Mouse (Mus musculus): ENCODE results near the gene Rab33b. TPM values are rescaled to one million over a fixed set of nuclear protein-coding genes. Genes with fewer than 3 reads are reported as not detected.
A peak's percentile ranks its signal among the peaks of the same experiment; 100 is the strongest.
"Not testable (repeated sequence)": the region's sequence is repeated elsewhere in the genome, so short reads cannot be mapped to it uniquely, and the experiment has no call there.

Rab33b gene
- polyA plus RNA-seq (2014; fragmentation: Nextera tagmentation; extraction: Ambion mirVana) = 19.8 and 21.7 TPM in 2 replicates

DNA sequence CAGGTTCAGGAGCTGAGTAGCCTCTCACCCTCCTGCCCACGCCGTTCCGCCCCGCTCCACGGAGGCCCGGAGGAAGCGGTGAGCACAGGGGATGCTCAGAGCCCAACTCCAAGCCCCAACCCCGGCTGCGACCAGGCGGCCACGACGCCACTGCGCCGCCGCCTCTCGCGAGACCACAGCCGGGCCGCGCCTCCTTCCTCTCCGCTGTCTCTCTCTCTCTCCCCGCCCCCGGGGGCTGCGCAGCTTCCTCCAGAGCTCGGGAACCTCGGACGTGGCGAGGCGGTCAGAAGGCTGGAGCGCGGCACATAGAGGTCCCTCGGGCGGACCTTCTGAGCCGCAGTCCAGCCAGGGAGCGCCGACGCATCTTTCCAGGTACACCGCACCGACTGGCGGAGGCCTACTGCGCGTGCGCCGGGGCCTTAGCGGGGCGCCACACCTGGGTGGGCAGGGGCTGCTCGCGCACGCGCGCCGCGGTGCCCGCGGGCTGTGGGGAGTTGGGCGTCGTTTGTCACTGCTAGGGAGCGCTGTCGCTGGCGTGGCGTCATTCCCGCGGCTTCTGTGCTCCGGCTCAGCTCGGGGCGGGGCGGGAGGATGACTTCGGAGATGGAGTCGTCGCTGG is at the start of gene Rab33b:
Gene Rab33b (plus strand): TSS at position 180 of the 619 bp plus-strand sequence.
- H3K4me2 ChIP-seq (ENCODE audit: low read depth, low read length) = peak within 1 kb of the TSS; percentile 76
- no peaks in the 10 kb centered on the region for H3K4me1 ChIP-seq (ENCODE audit: control insufficient read depth, insufficient read depth, low read length)
- ATAC-seq (replicated peaks; ENCODE audit: insufficient number of reproducible peaks, low FRiP score, low TSS enrichment, low read depth) (peak; percentile 96), DNase-seq (ENCODE audit: low spot score) (peak; percentile 94)
- no peaks in the 10 kb centered on the region for H3K36me3 ChIP-seq (replicated peaks; ENCODE audit: control insufficient read depth, insufficient read depth, low read depth, low read length)
- no peaks in the 10 kb centered on the region for H3K27me3 ChIP-seq (ENCODE audit: control insufficient read depth, insufficient read depth, low read length)
- H3K4me3 ChIP-seq (ENCODE audit: low read depth, low read length) = peak within 1 kb of the TSS; percentile 75
- H3K9me3 ChIP-seq (replicated peaks; ENCODE audit: control insufficient read depth, low read length) = no peaks in the 10 kb centered on the region
- H3K9ac ChIP-seq (replicated peaks; ENCODE audit: low read length) = peak within 1 kb of the TSS; percentile 90
- peak within 1 kb of the TSS; percentile 82 for H3K27ac ChIP-seq (replicated peaks; ENCODE audit: low read depth, low read length)
- WGBS = under 1% methylated on average over 67 of the region's 70 CpGs

DNA sequence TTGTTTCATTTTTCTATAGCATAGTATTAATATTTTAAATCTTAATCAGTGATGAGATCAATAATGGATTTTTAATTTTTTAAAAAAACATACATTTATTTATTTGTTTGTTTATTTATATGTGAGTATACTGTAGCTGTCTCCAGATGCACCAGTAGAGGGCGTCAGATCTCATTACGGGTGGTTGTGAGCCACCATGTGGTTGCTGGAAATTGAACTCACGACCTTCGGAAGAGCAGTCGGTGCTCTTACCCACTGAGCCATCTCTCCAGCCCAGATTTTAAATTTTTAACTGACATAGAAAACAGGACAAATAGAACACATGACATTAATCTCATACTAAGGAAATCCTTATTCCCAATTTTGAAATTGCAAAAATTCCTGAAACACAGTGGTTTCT is 49.4 kb upstream of the Rab33b start:
- H3K9me3 ChIP-seq (replicated peaks; ENCODE audit: control insufficient read depth, low read length); H3K27ac ChIP-seq (replicated peaks; ENCODE audit: low read depth, low read length); H3K9ac ChIP-seq (replicated peaks; ENCODE audit: low read length); ATAC-seq (replicated peaks; ENCODE audit: insufficient number of reproducible peaks, low FRiP score, low TSS enrichment, low read depth); H3K27me3 ChIP-seq (ENCODE audit: control insufficient read depth, insufficient read depth, low read length); H3K4me1 ChIP-seq (ENCODE audit: control insufficient read depth, insufficient read depth, low read length); DNase-seq (ENCODE audit: low spot score); H3K4me3 ChIP-seq (ENCODE audit: low read depth, low read length); H3K4me2 ChIP-seq (ENCODE audit: low read depth, low read length); H3K36me3 ChIP-seq (replicated peaks; ENCODE audit: control insufficient read depth, insufficient read depth, low read depth, low read length): not testable (repeated sequence)
- WGBS = 89% methylated on average over 5 of the region's 5 CpGs

DNA sequence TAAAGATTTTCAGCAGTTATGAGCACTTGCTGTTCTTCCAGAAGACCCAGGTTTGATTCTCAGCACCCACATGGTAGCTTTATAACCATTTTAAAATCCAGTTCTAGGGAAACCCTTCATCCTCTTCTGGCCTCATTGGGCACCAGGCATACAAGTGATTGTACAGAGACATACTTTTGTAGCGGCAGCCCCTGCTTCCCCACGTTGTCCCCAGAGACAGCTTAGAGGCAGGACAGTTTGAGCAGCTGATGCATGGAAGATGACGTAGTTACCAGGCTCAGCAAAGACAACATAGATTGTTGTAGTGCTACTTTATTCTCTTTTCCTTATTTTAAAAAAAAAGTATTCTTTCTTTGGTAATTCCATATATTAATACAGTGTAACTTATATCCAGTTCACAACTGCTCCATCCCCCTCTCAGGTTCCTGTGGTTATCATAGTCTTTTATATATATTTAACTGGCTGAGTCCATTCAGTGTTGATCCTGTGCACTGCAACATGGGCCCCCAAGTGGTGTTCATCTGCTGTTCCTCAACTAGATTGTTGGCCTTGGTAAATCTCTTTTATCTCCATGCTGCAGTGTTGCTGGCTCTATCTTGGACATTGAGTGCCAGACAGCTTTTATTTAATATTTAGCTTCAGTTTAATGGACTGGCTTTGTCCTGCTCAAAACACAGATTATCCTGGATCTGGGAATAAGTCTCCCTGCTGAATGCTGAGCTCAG is 48.7 kb upstream of the Rab33b start:
- H3K4me1 ChIP-seq (ENCODE audit: control insufficient read depth, insufficient read depth, low read length) = no peaks in the 10 kb centered on the region
- 88% methylated on average over 3 of the region's 3 CpGs for WGBS
- no peak overlapping the region for H3K9ac ChIP-seq (replicated peaks; ENCODE audit: low read length)
- DNase-seq (ENCODE audit: low spot score) = no peak
- no peak overlapping the region for H3K4me2 ChIP-seq (ENCODE audit: low read depth, low read length)
- H3K4me3 ChIP-seq (ENCODE audit: low read depth, low read length) = no peak overlapping the region
- no peaks in the 10 kb centered on the region for H3K9me3 ChIP-seq (replicated peaks; ENCODE audit: control insufficient read depth, low read length)
- H3K27me3 ChIP-seq (ENCODE audit: control insufficient read depth, insufficient read depth, low read length) = no peaks in the 10 kb centered on the region
- no peak for ATAC-seq (replicated peaks; ENCODE audit: insufficient number of reproducible peaks, low FRiP score, low TSS enrichment, low read depth)
- no peak overlapping the region for H3K27ac ChIP-seq (replicated peaks; ENCODE audit: low read depth, low read length)
- no peaks in the 10 kb centered on the region; the same call in 1 of the 2 replicates for H3K36me3 ChIP-seq (replicated peaks; ENCODE audit: control insufficient read depth, insufficient read depth, low read depth, low read length)

DNA sequence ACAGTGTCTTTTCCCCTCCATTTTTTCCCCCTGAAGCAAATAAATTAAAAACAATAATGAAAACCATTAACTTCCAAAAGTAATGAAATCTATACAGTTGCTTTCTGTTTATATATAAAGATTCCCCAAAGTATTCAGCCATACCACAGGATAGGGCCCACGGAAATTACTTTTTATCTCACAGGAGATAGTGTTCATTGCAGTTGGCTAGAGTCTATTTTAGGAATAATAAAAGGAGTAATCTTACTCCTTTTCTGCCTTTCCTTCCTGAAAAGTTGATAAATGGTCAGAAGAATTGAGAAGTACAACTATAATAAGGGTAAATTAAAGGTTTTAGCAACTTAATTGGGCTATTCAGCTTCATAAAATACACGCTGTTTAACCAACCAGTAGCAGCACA is 15.2 kb upstream of the Rab33b start:
- H3K9ac ChIP-seq (replicated peaks; ENCODE audit: low read length) = no peak overlapping the region
- DNase-seq (ENCODE audit: low spot score) (no peak), ATAC-seq (replicated peaks; ENCODE audit: insufficient number of reproducible peaks, low FRiP score, low TSS enrichment, low read depth) (no peak)
- peaks cover 8% of the 10 kb centered on the region for H3K36me3 ChIP-seq (replicated peaks; ENCODE audit: control insufficient read depth, insufficient read depth, low read depth, low read length)
- H3K4me2 ChIP-seq (ENCODE audit: low read depth, low read length) = no peak overlapping the region
- no peaks in the 10 kb centered on the region for H3K27me3 ChIP-seq (ENCODE audit: control insufficient read depth, insufficient read depth, low read length)
- H3K9me3 ChIP-seq (replicated peaks; ENCODE audit: control insufficient read depth, low read length) = no peaks in the 10 kb centered on the region
- WGBS = 85% methylated on average over 2 of the region's 2 CpGs
- no peak overlapping the region for H3K4me3 ChIP-seq (ENCODE audit: low read depth, low read length)
- H3K27ac ChIP-seq (replicated peaks; ENCODE audit: low read depth, low read length) = no peak overlapping the region
- no peaks in the 10 kb centered on the region for H3K4me1 ChIP-seq (ENCODE audit: control insufficient read depth, insufficient read depth, low read length)

DNA sequence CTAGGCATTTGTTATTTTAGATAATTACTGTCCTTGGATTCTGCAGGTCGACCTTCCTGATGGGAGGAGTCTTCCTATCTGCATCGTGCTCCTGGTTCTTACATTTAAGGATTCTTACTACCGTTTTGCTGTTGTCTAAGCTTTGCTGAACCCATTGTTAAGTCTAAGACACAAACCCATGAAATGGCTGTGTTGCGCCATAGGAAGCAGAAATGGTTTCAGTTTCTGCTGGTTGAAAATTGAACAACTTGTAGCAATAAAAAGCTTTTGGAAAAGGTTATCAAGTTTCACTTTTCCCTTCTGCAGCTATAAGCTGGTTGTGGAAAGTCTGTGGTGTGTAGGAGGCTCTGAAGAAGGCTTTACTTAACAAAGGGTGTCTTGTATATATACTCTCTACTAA is 8.0 kb upstream of the Rab33b start:
- Histone ChIP-seq H3K9ac (replicated peaks; ENCODE audit: low read length) (no peak overlapping the region), H3K4me3 (ENCODE audit: low read depth, low read length) (no peak overlapping the region), H3K27ac (replicated peaks; ENCODE audit: low read depth, low read length) (no peak overlapping the region), H3K27me3 (ENCODE audit: control insufficient read depth, insufficient read depth, low read length) (no peaks in the 10 kb centered on the region), H3K9me3 (replicated peaks; ENCODE audit: control insufficient read depth, low read length) (no peaks in the 10 kb centered on the region), H3K36me3 (replicated peaks; ENCODE audit: control insufficient read depth, insufficient read depth, low read depth, low read length) (peaks cover 3% of the 10 kb centered on the region), H3K4me2 (ENCODE audit: low read depth, low read length) (no peak overlapping the region), H3K4me1 (ENCODE audit: control insufficient read depth, insufficient read depth, low read length) (no peaks in the 10 kb centered on the region)
- DNase-seq (ENCODE audit: low spot score) (no peak), ATAC-seq (replicated peaks; ENCODE audit: insufficient number of reproducible peaks, low FRiP score, low TSS enrichment, low read depth) (no peak)
- WGBS = 80% methylated on average over 4 of the region's 4 CpGs

DNA sequence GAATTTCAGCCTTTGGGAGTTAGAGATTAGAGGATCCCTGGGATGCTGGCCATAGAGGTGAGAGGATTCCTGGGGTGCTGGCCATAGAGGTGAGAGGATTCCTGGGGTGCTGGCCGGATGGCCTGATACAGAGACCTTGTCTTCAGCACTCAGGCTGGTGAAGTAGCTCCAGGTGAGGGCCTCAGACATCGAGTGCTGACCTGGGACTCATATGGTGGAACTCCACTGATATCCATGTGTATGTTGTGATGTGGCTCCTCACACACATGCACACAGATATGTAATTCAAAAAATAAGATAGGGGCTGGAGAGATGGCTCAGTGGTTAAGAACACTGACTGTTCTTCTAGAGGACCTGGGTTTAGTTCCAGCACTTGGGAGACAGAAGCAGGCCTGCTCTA is 3.8 kb upstream of the Rab33b start:
- no peak for DNase-seq (ENCODE audit: low spot score)
- WGBS = 49% methylated on average over 2 of the region's 2 CpGs
- H3K4me1 ChIP-seq (ENCODE audit: control insufficient read depth, insufficient read depth, low read length) = no peaks in the 10 kb centered on the region
- no peak overlapping the region for H3K4me3 ChIP-seq (ENCODE audit: low read depth, low read length)
- H3K27me3 ChIP-seq (ENCODE audit: control insufficient read depth, insufficient read depth, low read length) = no peaks in the 10 kb centered on the region
- H3K27ac ChIP-seq (replicated peaks; ENCODE audit: low read depth, low read length) = no peak overlapping the region
- H3K9me3 ChIP-seq (replicated peaks; ENCODE audit: control insufficient read depth, low read length) = no peaks in the 10 kb centered on the region
- H3K36me3 ChIP-seq (replicated peaks; ENCODE audit: control insufficient read depth, insufficient read depth, low read depth, low read length) = no peaks in the 10 kb centered on the region
- ATAC-seq (replicated peaks; ENCODE audit: insufficient number of reproducible peaks, low FRiP score, low TSS enrichment, low read depth) = no peak
- H3K9ac ChIP-seq (replicated peaks; ENCODE audit: low read length) = no peak overlapping the region
- H3K4me2 ChIP-seq (ENCODE audit: low read depth, low read length) = no peak overlapping the region

DNA sequence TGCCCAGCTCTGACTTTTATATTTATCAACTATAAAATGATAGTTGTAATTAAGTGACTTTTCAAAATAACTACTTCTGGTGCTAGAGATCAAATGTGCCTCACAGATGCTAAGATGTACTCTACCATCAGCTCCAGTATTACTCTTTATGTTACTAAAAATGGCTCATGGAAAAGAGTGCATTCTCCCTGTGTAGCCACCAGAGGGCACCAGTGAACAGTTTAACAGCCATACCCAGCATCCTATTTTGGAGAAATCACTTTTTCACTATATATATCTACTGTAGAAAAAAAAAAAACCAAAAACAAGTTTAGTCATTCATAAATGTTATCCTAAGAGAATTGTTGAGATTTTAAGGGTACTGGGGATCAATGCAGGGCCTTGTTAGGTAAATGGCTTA is 2.7 kb upstream of the Rab33b start:
- H3K4me1 ChIP-seq (ENCODE audit: control insufficient read depth, insufficient read depth, low read length) = no peaks in the 10 kb centered on the region
- no peak overlapping the region for H3K4me3 ChIP-seq (ENCODE audit: low read depth, low read length)
- ATAC-seq (replicated peaks; ENCODE audit: insufficient number of reproducible peaks, low FRiP score, low TSS enrichment, low read depth) (no peak), DNase-seq (ENCODE audit: low spot score) (peak; percentile 74)
- no peak overlapping the region for H3K27ac ChIP-seq (replicated peaks; ENCODE audit: low read depth, low read length)
- H3K36me3 ChIP-seq (replicated peaks; ENCODE audit: control insufficient read depth, insufficient read depth, low read depth, low read length) = no peaks in the 10 kb centered on the region
- no peaks in the 10 kb centered on the region for H3K9me3 ChIP-seq (replicated peaks; ENCODE audit: control insufficient read depth, low read length)
- no peaks in the 10 kb centered on the region for H3K27me3 ChIP-seq (ENCODE audit: control insufficient read depth, insufficient read depth, low read length)
- no peak overlapping the region for H3K9ac ChIP-seq (replicated peaks; ENCODE audit: low read length)
- H3K4me2 ChIP-seq (ENCODE audit: low read depth, low read length) = no peak overlapping the region

DNA sequence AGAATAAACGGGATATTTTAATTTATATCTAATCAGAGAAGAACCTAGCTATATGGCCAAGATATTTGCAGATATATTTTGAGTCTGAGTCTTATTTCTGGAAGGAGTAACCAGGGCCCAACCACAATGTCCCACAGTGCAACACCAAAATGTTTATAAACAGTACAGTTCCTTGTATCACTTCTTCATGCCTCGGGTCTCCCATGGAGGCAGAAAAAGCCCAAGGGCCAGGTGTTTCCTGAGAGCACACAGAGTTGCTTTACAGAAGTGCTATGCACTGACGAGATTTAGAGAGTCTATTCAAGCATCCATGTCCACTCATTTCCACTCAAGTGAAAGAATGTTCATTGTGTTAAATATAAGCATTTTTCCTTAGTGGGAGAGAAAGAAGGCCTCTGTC is 1.8 kb upstream of the Rab33b start:
- no peak overlapping the region for H3K4me2 ChIP-seq (ENCODE audit: low read depth, low read length)
- WGBS = 56% methylated on average over 3 of the region's 3 CpGs
- no peak overlapping the region for H3K9ac ChIP-seq (replicated peaks; ENCODE audit: low read length)
- no peak overlapping the region for H3K4me3 ChIP-seq (ENCODE audit: low read depth, low read length)
- no peak overlapping the region for H3K27ac ChIP-seq (replicated peaks; ENCODE audit: low read depth, low read length)
- H3K36me3 ChIP-seq (replicated peaks; ENCODE audit: control insufficient read depth, insufficient read depth, low read depth, low read length) = no peaks in the 10 kb centered on the region
- no peak for DNase-seq (ENCODE audit: low spot score)
- H3K27me3 ChIP-seq (ENCODE audit: control insufficient read depth, insufficient read depth, low read length) = no peaks in the 10 kb centered on the region
- H3K4me1 ChIP-seq (ENCODE audit: control insufficient read depth, insufficient read depth, low read length) = no peaks in the 10 kb centered on the region
- ATAC-seq (replicated peaks; ENCODE audit: insufficient number of reproducible peaks, low FRiP score, low TSS enrichment, low read depth) = no peak
- H3K9me3 ChIP-seq (replicated peaks; ENCODE audit: control insufficient read depth, low read length) = no peaks in the 10 kb centered on the region

Measured in embryonic facial prominence, embryonic 11.5 days (tissue).